Mouse (Mus musculus): ENCODE data around the gene Tmem14a. TPM values are rescaled to one million over a fixed set of nuclear protein-coding genes. Genes with fewer than 3 reads are reported as not detected.
"Not testable (repeated sequence)": the region's sequence is repeated elsewhere in the genome, so short reads cannot be mapped to it uniquely, and the experiment has no call there.

Tmem14a gene
- polyA plus RNA-seq (2015; fragmentation: Nextera tagmentation; extraction: Ambion mirVana) = 10.5 and 11.5 TPM in 2 replicates

DNA sequence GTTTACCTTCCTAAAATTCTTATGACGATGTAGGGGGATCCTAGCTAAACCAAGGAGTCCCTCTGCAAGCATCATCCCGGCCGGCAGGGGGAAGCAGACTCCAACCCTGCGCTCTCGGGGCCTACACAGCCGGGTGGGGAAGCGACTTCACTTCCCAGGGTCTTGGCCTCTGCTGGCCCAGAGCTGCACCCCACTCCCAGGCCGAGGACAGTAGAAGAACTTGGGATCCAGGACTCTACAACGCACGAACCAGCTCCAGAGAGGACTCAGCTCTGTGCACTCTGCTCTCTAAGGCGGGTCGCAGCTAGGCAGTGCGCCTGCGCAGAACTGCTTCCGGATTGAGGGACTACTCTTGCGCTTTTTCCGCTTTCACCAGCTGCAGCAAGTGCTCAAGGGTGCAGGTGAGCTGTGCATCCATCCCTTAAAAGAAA lies at the start of gene Tmem14a:
TSS of gene Tmem14a (plus strand) at position 87 of the 431 bp plus-strand sequence.
- Histone ChIP-seq H3K27me3 (no peaks in the 10 kb centered on the region), H3K9ac (peak within 1 kb of the TSS; percentile 65), H3K4me3 (replicated peaks) (peak within 1 kb of the TSS; percentile 68), H3K9me3 (replicated peaks) (no peaks in the 10 kb centered on the region), H3K4me1 (peaks cover 5% of the 10 kb centered on the region; the same call in 1 of the 2 replicates), H3K27ac (replicated peaks) (peak within 1 kb of the TSS; percentile 82), H3K36me3 (no peaks in the 10 kb centered on the region), H3K4me2 (replicated peaks) (peak within 1 kb of the TSS; percentile 70)
- 2% methylated on average over 17 of the region's 17 CpGs for WGBS
- peak; percentile 83 for ATAC-seq (ENCODE audit: insufficient number of reproducible peaks, low FRiP score, low TSS enrichment, low read depth)

GRCm38 (mm10) chr1:21185196-21185595 lies 33.2 kb upstream of the Tmem14a start:
- ATAC-seq (ENCODE audit: insufficient number of reproducible peaks, low FRiP score, low TSS enrichment, low read depth) = no peak
- no peaks in the 10 kb centered on the region for H3K4me1 ChIP-seq
- no peak overlapping the region for H3K27ac ChIP-seq (replicated peaks)
- no peak overlapping the region for H3K9ac ChIP-seq
- no peak overlapping the region for H3K4me2 ChIP-seq (replicated peaks)
- no peaks in the 10 kb centered on the region for H3K9me3 ChIP-seq (replicated peaks)
- no peak overlapping the region for H3K4me3 ChIP-seq (replicated peaks)
- no peaks in the 10 kb centered on the region for H3K27me3 ChIP-seq
- WGBS = 95% methylated on average over 6 of the region's 6 CpGs
- no peaks in the 10 kb centered on the region for H3K36me3 ChIP-seq

DNA sequence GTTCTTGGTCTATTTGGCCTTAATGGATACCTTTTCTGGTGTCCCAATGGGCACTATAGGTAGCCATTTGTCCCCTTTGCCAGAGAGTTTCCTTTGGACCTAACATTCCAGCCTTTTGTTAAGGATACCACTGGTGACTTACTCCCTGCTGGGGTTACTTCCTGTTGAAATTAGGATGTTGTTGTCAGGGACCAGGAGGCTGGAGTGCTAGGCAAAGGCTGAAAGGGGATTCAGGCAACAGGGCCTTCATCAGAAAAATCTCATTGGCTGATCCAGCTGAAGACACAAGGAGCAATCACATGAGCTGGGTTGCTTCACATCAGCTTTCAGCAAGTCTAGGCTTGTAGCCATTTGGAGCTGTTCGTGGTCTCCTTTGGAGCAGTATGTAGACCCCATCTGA lies 12.1 kb upstream of the Tmem14a start:
- Histone ChIP-seq H3K9me3 (replicated peaks) (no peaks in the 10 kb centered on the region), H3K36me3 (no peaks in the 10 kb centered on the region), H3K4me3 (replicated peaks) (no peak overlapping the region), H3K4me1 (no peaks in the 10 kb centered on the region), H3K27me3 (no peaks in the 10 kb centered on the region), H3K9ac (no peak overlapping the region), H3K27ac (replicated peaks) (no peak overlapping the region), H3K4me2 (replicated peaks) (no peak overlapping the region)
- 81% methylated on average over 1 of the region's 1 CpGs for WGBS
- ATAC-seq (ENCODE audit: insufficient number of reproducible peaks, low FRiP score, low TSS enrichment, low read depth) = no peak

DNA sequence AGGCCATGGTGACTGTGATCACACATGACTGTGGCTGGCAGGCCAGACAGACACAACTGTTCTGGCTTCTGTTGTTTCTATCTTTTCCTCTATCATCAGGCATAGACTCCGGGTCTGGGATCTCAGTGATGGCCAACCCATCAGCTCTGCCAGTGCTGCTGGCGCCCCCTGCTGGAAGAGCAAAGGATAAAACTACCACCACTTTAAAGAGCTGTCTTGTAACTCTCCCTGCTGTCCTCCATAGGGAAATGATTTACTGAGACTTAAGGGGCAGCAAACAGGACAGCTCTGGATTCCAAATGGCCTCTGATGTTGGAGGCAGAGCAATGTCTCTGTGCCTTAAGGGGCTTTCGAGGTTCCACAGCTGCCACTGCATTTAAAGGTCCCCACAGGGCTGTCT lies 4.8 kb upstream of the Tmem14a start:
- H3K4me3 ChIP-seq (replicated peaks); H3K4me1 ChIP-seq; H3K9ac ChIP-seq; H3K27ac ChIP-seq (replicated peaks); H3K27me3 ChIP-seq; H3K4me2 ChIP-seq (replicated peaks); H3K9me3 ChIP-seq (replicated peaks); H3K36me3 ChIP-seq: not testable (repeated sequence)
- WGBS = 21% methylated on average over 3 of the region's 3 CpGs
- ATAC-seq (ENCODE audit: insufficient number of reproducible peaks, low FRiP score, low TSS enrichment, low read depth) = 0 out of 2 replicates have a peak, but pooled peaks have one; percentile 12

DNA sequence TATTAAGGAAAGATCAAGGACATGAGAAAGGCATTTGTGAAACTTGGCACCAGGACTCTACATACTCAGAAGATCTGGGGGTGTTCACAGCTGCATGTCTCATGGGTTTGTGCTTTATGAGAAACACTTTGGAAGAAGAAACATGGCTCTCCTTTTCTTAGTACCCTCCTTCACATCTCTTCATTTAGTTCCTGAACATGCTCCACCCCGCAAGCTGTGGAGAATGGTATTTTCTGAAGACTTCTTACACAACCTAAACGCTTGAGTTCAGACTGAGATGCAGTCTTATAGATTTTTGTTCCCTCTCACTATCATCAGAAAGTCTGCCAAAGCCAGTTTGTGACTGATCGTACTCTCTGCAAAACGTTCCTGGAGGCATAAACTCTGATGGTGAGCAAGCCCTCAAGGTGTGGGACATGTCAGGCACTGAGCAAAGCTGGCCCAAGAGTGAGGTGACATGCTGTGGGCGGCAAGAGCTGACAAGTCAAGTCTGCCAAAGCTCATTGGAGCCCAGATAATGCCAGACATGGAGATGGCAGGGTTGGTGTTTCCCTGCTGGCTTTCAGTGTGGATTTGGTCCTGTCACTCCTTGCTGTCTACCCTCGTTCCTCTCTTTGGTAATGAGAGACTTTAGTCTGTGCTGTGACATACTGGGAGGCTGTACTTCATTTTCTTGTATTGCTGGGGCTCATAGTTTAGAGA lies 4.2 kb upstream of the Tmem14a start:
- not testable (repeated sequence) for H3K4me2 ChIP-seq (replicated peaks); H3K36me3 ChIP-seq; H3K9me3 ChIP-seq (replicated peaks); H3K4me3 ChIP-seq (replicated peaks); H3K4me1 ChIP-seq; ATAC-seq (ENCODE audit: insufficient number of reproducible peaks, low FRiP score, low TSS enrichment, low read depth); H3K27me3 ChIP-seq; H3K9ac ChIP-seq; H3K27ac ChIP-seq (replicated peaks)
- 59% methylated on average over 6 of the region's 6 CpGs for WGBS

- Histone ChIP-seq H3K4me1 (0 out of 2 replicates have a peak, but pooled peaks cover 8% of the 10 kb centered on the region), H3K9me3 (replicated peaks) (no peaks in the 10 kb centered on the region), H3K4me2 (replicated peaks) (no peak overlapping the region), H3K9ac (no peak overlapping the region), H3K27ac (replicated peaks) (no peak overlapping the region), H3K4me3 (replicated peaks) (no peak overlapping the region), H3K27me3 (no peaks in the 10 kb centered on the region), H3K36me3 (no peaks in the 10 kb centered on the region)
- WGBS = 83% methylated on average over 6 of the region's 6 CpGs
- ATAC-seq (ENCODE audit: insufficient number of reproducible peaks, low FRiP score, low TSS enrichment, low read depth) = no peak
Observed at GRCm38 (mm10) chr1:21227756-21228395, 9.5 kb downstream of the Tmem14a start.

GRCm38 (mm10) chr1:21228740-21229722 lies 10.7 kb downstream of the Tmem14a start:
- H3K4me3 ChIP-seq (replicated peaks); H3K36me3 ChIP-seq; H3K4me2 ChIP-seq (replicated peaks); H3K27ac ChIP-seq (replicated peaks); H3K27me3 ChIP-seq; ATAC-seq (ENCODE audit: insufficient number of reproducible peaks, low FRiP score, low TSS enrichment, low read depth); H3K4me1 ChIP-seq; H3K9ac ChIP-seq; H3K9me3 ChIP-seq (replicated peaks): not testable (repeated sequence)
- 78% methylated on average over 15 of the region's 15 CpGs for WGBS

GRCm38 (mm10) chr1:21230376-21230775 lies 12.0 kb downstream of the Tmem14a start:
- Histone ChIP-seq H3K36me3 (no peaks in the 10 kb centered on the region), H3K27me3 (no peaks in the 10 kb centered on the region), H3K9me3 (replicated peaks) (no peaks in the 10 kb centered on the region), H3K9ac (no peak overlapping the region), H3K4me2 (replicated peaks) (no peak overlapping the region), H3K4me3 (replicated peaks) (no peak overlapping the region), H3K27ac (replicated peaks) (no peak overlapping the region), H3K4me1 (0 out of 2 replicates have a peak, but pooled peaks cover 8% of the 10 kb centered on the region)
- 84% methylated on average over 2 of the region's 2 CpGs for WGBS
- no peak for ATAC-seq (ENCODE audit: insufficient number of reproducible peaks, low FRiP score, low TSS enrichment, low read depth)

DNA sequence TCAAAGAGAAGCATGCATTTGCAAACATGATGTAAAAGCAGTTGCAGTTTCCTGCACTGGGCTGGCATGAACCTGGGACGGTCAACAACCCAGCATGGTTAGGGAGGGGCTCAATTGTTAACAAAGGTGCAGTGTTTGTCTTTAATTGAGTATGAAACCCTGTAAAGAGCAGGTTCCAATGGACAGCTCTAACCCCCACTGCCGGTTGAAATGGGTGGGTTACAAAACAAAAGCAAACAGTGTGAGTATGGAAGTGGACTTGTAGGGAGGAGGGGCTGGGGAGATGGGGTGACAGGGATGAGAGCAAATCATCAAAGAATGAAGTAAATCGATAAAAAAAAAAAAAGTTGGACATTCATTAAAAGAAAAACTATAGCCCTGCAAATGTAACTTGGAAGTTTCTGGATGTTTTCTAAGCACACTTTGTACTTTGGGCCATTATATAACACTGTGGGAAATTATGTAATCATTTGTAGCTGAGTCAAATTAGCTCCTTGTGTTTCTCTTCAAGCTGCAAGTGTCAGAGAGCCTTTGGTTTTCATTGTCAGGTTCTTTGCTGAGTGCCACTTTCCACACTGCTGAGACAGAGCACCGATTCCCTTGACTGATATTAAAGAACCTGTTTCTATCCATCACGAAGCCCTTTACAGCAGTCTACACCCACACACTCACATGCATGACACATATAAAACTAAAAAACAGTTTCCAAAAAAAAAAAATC lies 13.5 kb downstream of the Tmem14a start:
- Histone ChIP-seq H3K4me2 (replicated peaks) (peak overlapping the region; percentile 15), H3K27me3 (no peaks in the 10 kb centered on the region), H3K9ac (no peak overlapping the region), H3K27ac (replicated peaks) (peak overlapping the region; percentile 40), H3K4me3 (replicated peaks) (no peak overlapping the region), H3K36me3 (no peaks in the 10 kb centered on the region), H3K4me1 (0 out of 2 replicates have a peak, but pooled peaks cover 8% of the 10 kb centered on the region), H3K9me3 (replicated peaks) (no peaks in the 10 kb centered on the region)
- ATAC-seq (ENCODE audit: insufficient number of reproducible peaks, low FRiP score, low TSS enrichment, low read depth) = no peak
- 29% methylated on average over 5 of the region's 5 CpGs for WGBS

DNA sequence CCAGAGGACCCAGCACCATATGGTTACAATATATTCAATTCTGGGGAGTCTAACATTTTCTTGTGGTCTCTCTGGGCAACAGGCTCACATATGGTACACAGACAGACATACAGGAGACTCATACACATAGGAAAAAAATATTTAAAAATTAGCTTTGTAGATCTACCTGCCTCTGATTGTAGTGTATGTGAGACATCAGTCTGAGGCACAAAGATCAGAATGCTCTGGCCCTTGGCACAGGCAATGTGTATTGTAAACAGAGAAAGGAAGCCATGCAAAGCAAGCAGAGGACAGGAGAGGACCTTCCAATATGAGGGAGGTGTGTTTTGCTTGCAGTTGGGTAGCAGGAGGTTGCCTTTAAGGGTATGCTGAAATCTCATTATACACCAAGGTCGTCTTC lies 14.1 kb downstream of the Tmem14a start:
- H3K27ac ChIP-seq (replicated peaks) = peak overlapping the region; percentile 40
- 44% methylated on average over 1 of the region's 1 CpGs for WGBS
- H3K4me1 ChIP-seq = 0 out of 2 replicates have a peak, but pooled peaks cover 8% of the 10 kb centered on the region
- no peaks in the 10 kb centered on the region for H3K27me3 ChIP-seq
- H3K4me3 ChIP-seq (replicated peaks) = no peak overlapping the region
- H3K36me3 ChIP-seq = no peaks in the 10 kb centered on the region
- ATAC-seq (ENCODE audit: insufficient number of reproducible peaks, low FRiP score, low TSS enrichment, low read depth) = 0 out of 2 replicates have a peak, but pooled peaks have one; percentile 43
- H3K9ac ChIP-seq = no peak overlapping the region
- no peaks in the 10 kb centered on the region for H3K9me3 ChIP-seq (replicated peaks)
- H3K4me2 ChIP-seq (replicated peaks) = no peak overlapping the region
